Mouse (Mus musculus) bone marrow macrophage, adult 2 months (primary cell): ENCODE data around the gene Reg3a.

ENCODE experiments used
- CTCF ChIP-seq: IDR thresholded peaks from 2 replicates; pipeline ENCODE4 v1.5.1; 2012; ENCODE audit warnings: low read depth, mild to moderate bottlenecking, low read length, moderate library complexity
- POLR2A ChIP-seq: IDR thresholded peaks from 2 replicates; pipeline ENCODE4 v1.6.1; 2012; ENCODE audit warnings: mild to moderate bottlenecking, low read depth, low read length, borderline replicate concordance

- TF ChIP-seq POLR2A (no peak), CTCF (no peak)
Observed at GRCm38 (mm10) chr6:78378765-78379164, 1.7 kb upstream of the Reg3a start, which contains the start of gene Reg3d.
